Mouse (Mus musculus): ENCODE data around the gene Napsa. TPM values are rescaled to one million over a fixed set of nuclear protein-coding genes. Genes with fewer than 3 reads are reported as not detected.

Gene Napsa
- polyA plus RNA-seq, 1 experiment from 2014 or later: 13.8 TPM

- Histone ChIP-seq H3K36me3 (replicated peaks) (no peaks in the 10 kb centered on the region), H3K27ac (replicated peaks) (no peak overlapping the region), H3K9me3 (replicated peaks) (no peaks in the 10 kb centered on the region), H3K4me1 (replicated peaks) (no peaks in the 10 kb centered on the region), H3K4me3 (replicated peaks) (no peak overlapping the region), H3K9ac (no peak overlapping the region), H3K27me3 (peaks cover 40% of the 10 kb centered on the region), H3K4me2 (no peak overlapping the region)
- ATAC-seq (ENCODE audit: insufficient read depth): no peak
- 56% methylated on average over 14 of the region's 14 CpGs for WGBS (ENCODE audit: insufficient replicate concordance)
These were observed 43.8 kb downstream of the Napsa start for GRCm38 (mm10) chr7:44615987-44616386.

DNA sequence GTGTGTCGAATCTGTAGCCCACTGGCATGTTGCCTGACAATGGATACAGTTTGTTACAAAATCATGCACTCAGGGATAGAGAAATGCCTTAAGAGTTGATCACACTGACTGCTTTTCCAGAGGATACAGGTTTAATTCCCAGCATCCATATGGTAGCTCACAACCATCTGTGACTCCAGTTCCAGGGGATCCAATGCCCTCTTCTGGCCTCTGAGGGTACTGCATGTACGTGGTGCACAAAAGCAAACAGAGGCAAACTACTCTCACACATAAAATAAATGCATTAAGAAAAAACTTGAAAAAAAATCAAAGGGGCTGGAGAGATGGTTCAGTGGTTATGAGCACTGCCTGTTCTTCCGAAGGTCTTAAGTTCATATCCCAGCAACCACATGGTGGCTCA, 44.9 kb downstream of the Napsa start:
- Histone ChIP-seq H3K4me1 (replicated peaks) (no peaks in the 10 kb centered on the region), H3K9me3 (replicated peaks) (no peaks in the 10 kb centered on the region), H3K36me3 (replicated peaks) (no peaks in the 10 kb centered on the region), H3K27ac (replicated peaks) (no peak overlapping the region), H3K9ac (no peak overlapping the region), H3K4me3 (replicated peaks) (no peak overlapping the region), H3K4me2 (no peak overlapping the region), H3K27me3 (peaks cover 38% of the 10 kb centered on the region)
- 51% methylated on average over 3 of the region's 3 CpGs for WGBS (ENCODE audit: insufficient replicate concordance)
- ATAC-seq (ENCODE audit: insufficient read depth): no peak

GRCm38 (mm10) chr7:44623714-44624542, 51.7 kb downstream of the Napsa start:
- WGBS (ENCODE audit: insufficient replicate concordance): 34% methylated on average over 18 of the region's 18 CpGs
- H3K9ac ChIP-seq: no peak overlapping the region
- no peaks in the 10 kb centered on the region for H3K4me1 ChIP-seq (replicated peaks)
- H3K27me3 ChIP-seq: no peaks in the 10 kb centered on the region
- H3K27ac ChIP-seq (replicated peaks): no peak overlapping the region
- H3K4me2 ChIP-seq: no peak overlapping the region
- no peak overlapping the region for H3K4me3 ChIP-seq (replicated peaks)
- H3K36me3 ChIP-seq (replicated peaks): no peaks in the 10 kb centered on the region
- no peaks in the 10 kb centered on the region for H3K9me3 ChIP-seq (replicated peaks)
- no peak for ATAC-seq (ENCODE audit: insufficient read depth)

- no peak for ATAC-seq (ENCODE audit: insufficient read depth)
- Histone ChIP-seq H3K27me3 (no peaks in the 10 kb centered on the region), H3K4me3 (replicated peaks) (no peak overlapping the region), H3K27ac (replicated peaks) (no peak overlapping the region), H3K4me1 (replicated peaks) (no peaks in the 10 kb centered on the region), H3K9me3 (replicated peaks) (no peaks in the 10 kb centered on the region), H3K9ac (no peak overlapping the region), H3K4me2 (no peak overlapping the region), H3K36me3 (replicated peaks) (no peaks in the 10 kb centered on the region)
- 39% methylated on average over 3 of the region's 3 CpGs for WGBS (ENCODE audit: insufficient replicate concordance)
These were observed 52.3 kb downstream of the Napsa start for GRCm38 (mm10) chr7:44624543-44624826.

GRCm38 (mm10) chr7:44624828-44625227, 52.6 kb downstream of the Napsa start:
- Histone ChIP-seq H3K4me1 (replicated peaks) (no peaks in the 10 kb centered on the region), H3K27me3 (no peaks in the 10 kb centered on the region)
- WGBS (ENCODE audit: insufficient replicate concordance): 40% methylated on average over 14 of the region's 14 CpGs

GRCm38 (mm10) chr7:44625241-44626067, 53.3 kb downstream of the Napsa start:
- Histone ChIP-seq H3K4me1 (replicated peaks) (no peaks in the 10 kb centered on the region), H3K4me2 (no peak overlapping the region), H3K36me3 (replicated peaks) (no peaks in the 10 kb centered on the region), H3K27me3 (no peaks in the 10 kb centered on the region), H3K9me3 (replicated peaks) (no peaks in the 10 kb centered on the region), H3K9ac (no peak overlapping the region), H3K4me3 (replicated peaks) (no peak overlapping the region), H3K27ac (replicated peaks) (no peak overlapping the region)
- WGBS (ENCODE audit: insufficient replicate concordance): 62% methylated on average over 13 of the region's 13 CpGs
- no peak for ATAC-seq (ENCODE audit: insufficient read depth)

More at GRCm38 (mm10) chr7:44624828-44625227, 52.6 kb downstream of the Napsa start:
- no peak overlapping the region for H3K4me2 ChIP-seq
- H3K36me3 ChIP-seq (replicated peaks): no peaks in the 10 kb centered on the region
- H3K27ac ChIP-seq (replicated peaks): no peak overlapping the region
- no peak for ATAC-seq (ENCODE audit: insufficient read depth)
- H3K9me3 ChIP-seq (replicated peaks): no peaks in the 10 kb centered on the region
- H3K4me3 ChIP-seq (replicated peaks): no peak overlapping the region
- no peak overlapping the region for H3K9ac ChIP-seq

GRCm38 (mm10) chr7:44626068-44626385, 53.8 kb downstream of the Napsa start:
- Histone ChIP-seq H3K9me3 (replicated peaks) (no peaks in the 10 kb centered on the region), H3K4me1 (replicated peaks) (no peaks in the 10 kb centered on the region), H3K4me2 (no peak overlapping the region), H3K27me3 (no peaks in the 10 kb centered on the region), H3K27ac (replicated peaks) (no peak overlapping the region), H3K36me3 (replicated peaks) (no peaks in the 10 kb centered on the region), H3K4me3 (replicated peaks) (no peak overlapping the region), H3K9ac (no peak overlapping the region)
- WGBS (ENCODE audit: insufficient replicate concordance): 16% methylated on average over 1 of the region's 1 CpGs
- ATAC-seq (ENCODE audit: insufficient read depth): no peak

- Histone ChIP-seq H3K27ac (replicated peaks) (no peak overlapping the region), H3K36me3 (replicated peaks) (no peaks in the 10 kb centered on the region), H3K27me3 (no peaks in the 10 kb centered on the region), H3K9ac (no peak overlapping the region), H3K4me2 (no peak overlapping the region), H3K9me3 (replicated peaks) (no peaks in the 10 kb centered on the region), H3K4me3 (replicated peaks) (no peak overlapping the region), H3K4me1 (replicated peaks) (no peaks in the 10 kb centered on the region)
- ATAC-seq (ENCODE audit: insufficient read depth): no peak
- 65% methylated on average over 13 of the region's 13 CpGs for WGBS (ENCODE audit: insufficient replicate concordance)
These were observed 54.8 kb downstream of the Napsa start for GRCm38 (mm10) chr7:44626966-44627365.

- no peak overlapping the region for H3K27ac ChIP-seq (replicated peaks)
- no peaks in the 10 kb centered on the region for H3K4me1 ChIP-seq (replicated peaks)
- WGBS (ENCODE audit: insufficient replicate concordance): 68% methylated on average over 15 of the region's 15 CpGs
- H3K36me3 ChIP-seq (replicated peaks): no peaks in the 10 kb centered on the region
- peaks cover 6% of the 10 kb centered on the region; the same call in 1 of the 2 replicates for H3K27me3 ChIP-seq
- no peak overlapping the region for H3K9ac ChIP-seq
- no peak overlapping the region for H3K4me2 ChIP-seq
- no peak for ATAC-seq (ENCODE audit: insufficient read depth)
- H3K9me3 ChIP-seq (replicated peaks): no peaks in the 10 kb centered on the region
- H3K4me3 ChIP-seq (replicated peaks): no peak overlapping the region
These were observed 56.3 kb downstream of the Napsa start for GRCm38 (mm10) chr7:44628402-44629034.

GRCm38 (mm10) chr7:44630437-44630836, 58.3 kb downstream of the Napsa start:
- H3K4me2 ChIP-seq: no peak overlapping the region
- no peak overlapping the region for H3K27ac ChIP-seq (replicated peaks)
- no peak overlapping the region for H3K9ac ChIP-seq
- ATAC-seq (ENCODE audit: insufficient read depth): no peak
- 64% methylated on average over 13 of the region's 13 CpGs for WGBS (ENCODE audit: insufficient replicate concordance)
- H3K27me3 ChIP-seq: peaks cover 10% of the 10 kb centered on the region; the same call in 1 of the 2 replicates
- H3K4me1 ChIP-seq (replicated peaks): no peaks in the 10 kb centered on the region
- H3K36me3 ChIP-seq (replicated peaks): no peaks in the 10 kb centered on the region
- no peak overlapping the region for H3K4me3 ChIP-seq (replicated peaks)
- H3K9me3 ChIP-seq (replicated peaks): no peaks in the 10 kb centered on the region

DNA sequence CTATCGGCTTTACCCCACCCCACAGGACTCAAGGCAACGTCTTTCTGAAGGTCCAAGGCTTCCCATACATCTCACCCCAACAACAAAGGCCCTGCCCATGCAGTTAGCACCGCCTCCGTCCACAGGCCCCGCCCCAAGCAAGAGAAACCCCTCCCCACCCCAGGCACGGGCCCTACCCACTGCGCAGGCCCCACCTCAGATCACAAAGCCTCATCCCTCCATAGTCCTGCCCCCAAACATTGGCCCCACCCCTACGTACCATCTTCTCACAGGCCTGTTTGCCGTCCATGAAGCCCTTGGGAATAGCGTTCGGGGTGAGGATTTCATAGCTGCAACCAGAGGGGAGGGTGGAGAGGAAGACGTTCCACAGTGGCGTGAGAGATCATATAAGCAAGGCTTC, 60.5 kb downstream of the Napsa start:
- no peak overlapping the region for H3K27ac ChIP-seq (replicated peaks)
- no peak overlapping the region for H3K4me2 ChIP-seq
- 27% methylated on average over 13 of the region's 13 CpGs for WGBS (ENCODE audit: insufficient replicate concordance)
- ATAC-seq (ENCODE audit: insufficient read depth): no peak
- no peak overlapping the region for H3K4me3 ChIP-seq (replicated peaks)
- H3K4me1 ChIP-seq (replicated peaks): no peaks in the 10 kb centered on the region
- H3K9ac ChIP-seq: no peak overlapping the region
- H3K27me3 ChIP-seq: peaks cover 18% of the 10 kb centered on the region; the same call in 1 of the 2 replicates
- H3K36me3 ChIP-seq (replicated peaks): no peaks in the 10 kb centered on the region
- no peaks in the 10 kb centered on the region for H3K9me3 ChIP-seq (replicated peaks)

All from liver, embryonic 15.5 days (tissue).